Mouse (Mus musculus) thymus, postnatal 25 days (tissue): ENCODE measurements around the gene Taf6l.

Experiments used
- DNase-seq: peaks from one replicate; pipeline ENCODE4 v3.0.0; 2022

Taf6l gene

GRCm38 (mm10) chr19:8786008-8786781, at the start of gene Taf6l:
Gene Taf6l (minus strand): TSS chr19:8786417.
- peak; percentile 91 for DNase-seq

GRCm38 (mm10) chr19:8832971-8833370, 46.8 kb upstream of the Taf6l start:
- no peak for DNase-seq

- DNase-seq, result no peak
These were observed 45.0 kb upstream of the Taf6l start for GRCm38 (mm10) chr19:8831262-8831661.

- no peak for DNase-seq
These were observed 44.4 kb upstream of the Taf6l start for GRCm38 (mm10) chr19:8830664-8831063.

- no peak for DNase-seq
These were observed 43.4 kb upstream of the Taf6l start, which contains the start of gene AC129217.1 for GRCm38 (mm10) chr19:8829660-8830059. Gene AC129217.1 (plus strand): TSS chr19:8829773.

GRCm38 (mm10) chr19:8822696-8823095, 36.5 kb upstream of the Taf6l start:
- no peak for DNase-seq

- DNase-seq, result no peak
These were observed 34.9 kb upstream of the Taf6l start for GRCm38 (mm10) chr19:8821146-8821545.

- no peak for DNase-seq
These were observed 34.3 kb upstream of the Taf6l start for GRCm38 (mm10) chr19:8820424-8820956.

- peak; percentile 97 for DNase-seq
These were observed 33.6 kb upstream of the Taf6l start, which contains the start of gene Hnrnpul2 for GRCm38 (mm10) chr19:8819596-8820423. Gene Hnrnpul2 (plus strand): TSS chr19:8820010.

- peak; percentile 92 for DNase-seq
These were observed 32.8 kb upstream of the Taf6l start, which contains the start of gene Ttc9c for GRCm38 (mm10) chr19:8818801-8819595. Gene Ttc9c (minus strand): TSS chr19:8819333.

GRCm38 (mm10) chr19:8818301-8818798, 32.1 kb upstream of the Taf6l start:
- no peak for DNase-seq

- DNase-seq, result no peak
These were observed 30.8 kb upstream of the Taf6l start for GRCm38 (mm10) chr19:8817001-8817400.

GRCm38 (mm10) chr19:8815812-8816211, 29.6 kb upstream of the Taf6l start:
- no peak for DNase-seq

- no peak for DNase-seq
These were observed 20.6 kb upstream of the Taf6l start for GRCm38 (mm10) chr19:8806810-8807209.

GRCm38 (mm10) chr19:8803879-8804660, 17.9 kb upstream of the Taf6l start:
- no peak for DNase-seq

GRCm38 (mm10) chr19:8803204-8803780, 17.1 kb upstream of the Taf6l start:
- DNase-seq, result no peak

- peak; percentile 91 for DNase-seq
These were observed 16.1 kb upstream of the Taf6l start, which contains the start of gene Zbtb3 for GRCm38 (mm10) chr19:8802130-8802821. Gene Zbtb3 (plus strand): TSS chr19:8802555.

- no peak for DNase-seq
These were observed 12.7 kb upstream of the Taf6l start for GRCm38 (mm10) chr19:8798947-8799315.

- DNase-seq, result peak; percentile 89
These were observed 12.2 kb upstream of the Taf6l start, which contains the start of gene Polr2g for GRCm38 (mm10) chr19:8798264-8798946. Gene Polr2g (minus strand): TSS chr19:8798577.

- DNase-seq, result no peak
These were observed 4.0 kb upstream of the Taf6l start for GRCm38 (mm10) chr19:8790171-8790570.
